Comparison of ENCODE assay signal across 11 mouse cellular contexts in the genomic region with DNA sequence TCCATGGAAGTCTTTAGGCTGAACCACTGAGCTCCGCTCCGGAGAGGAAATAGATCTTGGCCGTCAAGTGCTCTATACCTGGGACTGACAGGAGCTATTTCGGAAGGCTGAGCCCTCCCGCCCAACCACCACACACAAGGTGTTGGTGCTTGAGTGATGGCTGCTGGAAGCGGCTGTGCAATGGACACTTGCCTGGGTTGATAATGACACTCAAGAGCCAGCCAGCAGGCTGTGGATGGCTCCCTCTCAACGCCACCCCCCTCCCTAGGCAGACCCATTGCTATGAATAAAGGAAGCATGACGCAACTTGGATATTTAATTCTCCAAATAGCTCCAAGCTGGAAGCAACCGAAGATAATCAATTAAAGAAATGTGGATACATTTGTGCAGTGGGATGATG. TPM values are rescaled to one million over a fixed set of nuclear protein-coding genes. Genes with fewer than 3 reads are reported as not detected.
DNase-seq lines count a peak whose midpoint lies in the region; ATAC-seq lines count a peak whose summit lies in the region.
"Had no signal": no experiment of that assay in that cellular context is flagged by ENCODE, and none has a peak within 500 bp of the region (broad histone marks: within the 10 kb centered on the region; RNA-seq: fewer than 3 reads in every experiment).

No protein-coding gene starts in this region.

- ATAC-seq in lung, embryonic 15.5 days (ENCODE audit: borderline replicate concordance, extremely low read depth, low FRiP score, low TSS enrichment) = no peak
- no peak for ATAC-seq in heart, embryonic 12.5 days (ENCODE audit: insufficient number of reproducible peaks, low FRiP score)
- no peak for ATAC-seq in stomach, embryonic 16.5 days (ENCODE audit: insufficient read depth, low FRiP score)

- no peak overlapping the region for H3K4me2 ChIP-seq in lung, embryonic 15.5 days
- peak overlapping the region; percentile 28 for H3K4me2 ChIP-seq in heart, embryonic 12.5 days
- no peak overlapping the region for H3K4me2 ChIP-seq in stomach, embryonic 16.5 days (ENCODE audit: low read depth, low read length)
- H3K4me2 ChIP-seq: liver, embryonic 13.5 days had no signal

- DNase-seq in gastrocnemius, adult 18-20 months (ENCODE audit: low spot score) = peak; percentile 69
- no peak for DNase-seq in gastrocnemius, postnatal 4 days (ENCODE audit: low spot score in 2 of 2)
- no peak for DNase-seq in lung, adult 18-20 months
- DNase-seq in adrenal gland, adult 18-20 months (ENCODE audit: low spot score in 2 of 2) = no peak
- no peak for DNase-seq in frontal cortex, postnatal 10 days (ENCODE audit: low spot score in 2 of 2)
- DNase-seq: adrenal gland, postnatal 10 days; liver, embryonic 13.5 days had no signal

- H3K36me3 ChIP-seq in lung, embryonic 15.5 days = no peaks in the 10 kb centered on the region
- no peaks in the 10 kb centered on the region for H3K36me3 ChIP-seq in heart, embryonic 12.5 days
- no peaks in the 10 kb centered on the region for H3K36me3 ChIP-seq in stomach, embryonic 16.5 days (ENCODE audit: control insufficient read depth, insufficient read depth, low read length)
- H3K36me3 ChIP-seq: hindbrain, embryonic 10.5 days; liver, embryonic 13.5 days had no signal

- H3K27me3 ChIP-seq in lung, embryonic 15.5 days = no peaks in the 10 kb centered on the region
- H3K27me3 ChIP-seq in heart, embryonic 12.5 days (replicated peaks) = no peaks in the 10 kb centered on the region
- no peaks in the 10 kb centered on the region for H3K27me3 ChIP-seq in stomach, embryonic 16.5 days (ENCODE audit: control insufficient read depth, insufficient read depth, low read length)

- H3K9me3 ChIP-seq in lung, embryonic 15.5 days = no peaks in the 10 kb centered on the region
- no peaks in the 10 kb centered on the region for H3K9me3 ChIP-seq in heart, embryonic 12.5 days (replicated peaks)
- no peaks in the 10 kb centered on the region for H3K9me3 ChIP-seq in stomach, embryonic 16.5 days (replicated peaks; ENCODE audit: control insufficient read depth, low read length)
- H3K9me3 ChIP-seq: hindbrain, embryonic 10.5 days; liver, embryonic 13.5 days had no signal

- WGBS in lung, embryonic 15.5 days = 63% methylated on average over 9 of the region's 9 CpGs
- WGBS in heart, embryonic 12.5 days = 47% methylated on average over 9 of the region's 9 CpGs
- WGBS in stomach, embryonic 16.5 days = 78% methylated on average over 9 of the region's 9 CpGs

- no peak overlapping the region for H3K9ac ChIP-seq in lung, embryonic 15.5 days
- no peak overlapping the region for H3K9ac ChIP-seq in heart, embryonic 12.5 days
- no peak overlapping the region for H3K9ac ChIP-seq in stomach, embryonic 16.5 days (ENCODE audit: low read length)
- H3K9ac ChIP-seq: liver, embryonic 13.5 days had no signal

- H3K4me1 ChIP-seq in lung, embryonic 15.5 days = peaks cover 48% of the 10 kb centered on the region
- peaks cover 69% of the 10 kb centered on the region for H3K4me1 ChIP-seq in heart, embryonic 12.5 days (replicated peaks)
- H3K4me1 ChIP-seq in stomach, embryonic 16.5 days (ENCODE audit: control insufficient read depth, insufficient read depth, low read length) = peaks cover 25% of the 10 kb centered on the region

- H3K27ac ChIP-seq in lung, embryonic 15.5 days = peak overlapping the region; percentile 46
- H3K27ac ChIP-seq in heart, embryonic 12.5 days (ENCODE audit: poor library complexity, severe bottlenecking) = peak overlapping the region; percentile 46; the same call in 1 of the 2 replicates
- peak overlapping the region; percentile 47; the same call in 1 of the 2 replicates for H3K27ac ChIP-seq in stomach, embryonic 16.5 days (ENCODE audit: low read length)
- H3K27ac ChIP-seq: hindbrain, embryonic 10.5 days; liver, embryonic 13.5 days had no signal

- no peak overlapping the region for H3K4me3 ChIP-seq in lung, embryonic 15.5 days
- H3K4me3 ChIP-seq in heart, embryonic 12.5 days = no peak overlapping the region
- no peak overlapping the region for H3K4me3 ChIP-seq in stomach, embryonic 16.5 days (replicated peaks; ENCODE audit: low read length)
- H3K4me3 ChIP-seq: hindbrain, embryonic 10.5 days; liver, embryonic 13.5 days had no signal

RNA-seq across cellular contexts. Expression of gene Sec14l1, which starts 20.3 kb away (rescaled TPM):
- total RNA-seq in gastrocnemius, adult 18-20 months (2021) = 10 to 100 TPM; 52.1 to 53.3 TPM
- total RNA-seq in gastrocnemius, postnatal 4 days (2021) = 100 to 1,000 TPM; 134 to 144 TPM
- 68.9 and 73.9 TPM in 2 replicates for polyA plus RNA-seq in lung, embryonic 15.5 days (2015; fragmentation: Nextera tagmentation; extraction: Ambion mirVana)
- 53.4 and 56.6 TPM in 2 replicates for polyA plus RNA-seq in heart, embryonic 12.5 days (2016; fragmentation: Nextera tagmentation; extraction: Ambion mirVana)
- 61.7 and 62.5 TPM in 2 replicates for polyA plus RNA-seq in stomach, embryonic 16.5 days (2015; fragmentation: Nextera tagmentation; extraction: Ambion mirVana)
- total RNA-seq in adrenal gland, adult 18-20 months (2021) = 100 to 1,000 TPM; 106 to 159 TPM
